Mouse (Mus musculus) midbrain, embryonic 11.5 days (tissue): Measurements from ENCODE around the gene Tead4. TPM values are rescaled to one million over a fixed set of nuclear protein-coding genes. Genes with fewer than 3 reads are reported as not detected.
"Not testable (repeated sequence)": the region's sequence is repeated elsewhere in the genome, so short reads cannot be mapped to it uniquely, and the experiment has no call there.

Experiments used
- ATAC-seq: fragments of 200-750 bp; cut with Nextera tagmentation; 2 replicates; pipeline ENCODE4 v1.8.0; 2017; ENCODE audit warnings: moderate TSS enrichment, moderate library complexity; ENCODE audit not compliant: low FRiP score
- DNase-seq: peaks from one replicate; pipeline ENCODE4 v3.0.0; 2015; ENCODE audit warnings: low spot score; ENCODE audit errors: missing footprints
- H3K27ac ChIP-seq: fragments of 300-500 bp; sonication (generic); 2 replicates; pipeline ENCODE4 v1.5.1; 2014; ENCODE audit warnings: low read depth, low read length
- H3K27me3 ChIP-seq: fragments of 300-500 bp; sonication (generic); 2 replicates; pipeline ENCODE4 v1.6.1; 2014; ENCODE audit warnings: mild to moderate bottlenecking, low read length, moderate library complexity, mixed read lengths; ENCODE audit not compliant: control insufficient read depth, insufficient read depth
- H3K36me3 ChIP-seq: fragments of 300-500 bp; sonication (generic); 2 replicates; pipeline ENCODE4 v1.6.1; 2014; ENCODE audit warnings: mild to moderate bottlenecking, low read length, moderate library complexity, mixed read lengths; ENCODE audit not compliant: control insufficient read depth, insufficient read depth
- H3K4me1 ChIP-seq: fragments of 300-500 bp; sonication (generic); 2 replicates; pipeline ENCODE4 v1.6.1; 2014; ENCODE audit warnings: low read length; ENCODE audit not compliant: control insufficient read depth, insufficient read depth
- H3K4me2 ChIP-seq: fragments of 300-500 bp; sonication (generic); 2 replicates; pipeline ENCODE4 v1.6.1; 2014; ENCODE audit warnings: mild to moderate bottlenecking, moderate library complexity
- H3K4me3 ChIP-seq: fragments of 300-500 bp; sonication (generic); 2 replicates; pipeline ENCODE4 v1.5.1; 2014; ENCODE audit warnings: low read depth, low read length
- H3K9ac ChIP-seq: fragments of 300-500 bp; sonication (generic); 2 replicates; pipeline ENCODE4 v1.6.1; 2014; ENCODE audit warnings: low read length
- H3K9me3 ChIP-seq: fragments of 300-500 bp; sonication (generic); 2 replicates; pipeline ENCODE4 v1.6.1; 2016; ENCODE audit warnings: low read length; ENCODE audit not compliant: control insufficient read depth
- WGBS: fragments of 180-500 bp; shearing (Covaris S2); extraction: QIAGEN DNeasy Blood & Tissue Kit; methylation state at CpG from one replicate; pipeline ENCODE4 v1.1.7; 2014; 5-methylcytosine and 5-hydroxymethylcytosine counted together
- polyA plus RNA-seq: library from polyadenylated mRNA; unstranded; fragments of >200 nt; fragmentation: Nextera tagmentation; extraction: Ambion mirVana; gene quantifications from 2 replicates; pipeline ENCODE4 v1.2.1, GENCODE M21; 2014

The Tead4 gene
- polyA plus RNA-seq, 1 experiment from 2014 or later: 1.7 TPM

DNA sequence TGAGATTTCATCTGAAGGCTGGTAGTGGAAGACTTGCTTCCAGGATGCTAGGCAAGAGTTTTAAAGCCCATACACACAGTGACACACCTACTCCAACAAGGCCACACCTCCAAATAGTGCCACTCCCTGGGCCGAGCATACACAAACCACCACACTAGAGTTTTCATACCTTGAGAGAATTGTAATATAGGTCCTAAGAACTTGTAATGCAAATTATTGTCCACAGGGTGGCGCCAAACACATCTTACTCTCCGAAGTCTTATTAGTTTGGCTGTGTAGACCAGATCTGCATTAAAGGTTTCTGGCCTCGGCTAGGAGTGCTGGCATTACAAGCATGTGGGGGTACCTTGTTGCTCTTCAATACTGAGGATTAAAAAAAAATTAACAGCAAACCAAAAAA lies 17.7 kb upstream of the Tead4 start:
- Histone ChIP-seq H3K4me2 (no peak overlapping the region), H3K9me3 (no peaks in the 10 kb centered on the region), H3K4me1 (no peaks in the 10 kb centered on the region), H3K36me3 (peaks cover 2% of the 10 kb centered on the region; the same call in 1 of the 2 replicates), H3K27me3 (no peaks in the 10 kb centered on the region), H3K4me3 (no peak overlapping the region), H3K9ac (no peak overlapping the region), H3K27ac (no peak overlapping the region)
- DNase-seq: peak; percentile 95
- WGBS: 14% methylated on average over 4 of the region's 4 CpGs
- peak; percentile 62; the same call in 1 of the 2 replicates for ATAC-seq

GRCm38 (mm10) chr6:128315597-128315996 lies 15.0 kb upstream of the Tead4 start:
- Histone ChIP-seq H3K36me3 (no peaks in the 10 kb centered on the region), H3K9ac (no peak overlapping the region), H3K9me3 (no peaks in the 10 kb centered on the region), H3K4me3 (no peak overlapping the region), H3K27ac (no peak overlapping the region), H3K4me2 (no peak overlapping the region), H3K4me1 (no peaks in the 10 kb centered on the region), H3K27me3 (no peaks in the 10 kb centered on the region)
- no peak for DNase-seq
- WGBS: 82% methylated on average over 8 of the region's 8 CpGs
- no peak for ATAC-seq

GRCm38 (mm10) chr6:128314796-128315195 lies 14.2 kb upstream of the Tead4 start:
- no peaks in the 10 kb centered on the region for H3K4me1 ChIP-seq

GRCm38 (mm10) chr6:128308311-128308710 lies 7.7 kb upstream of the Tead4 start:
- ATAC-seq (peak; percentile 64), DNase-seq (peak; percentile 97)
- H3K27ac ChIP-seq: no peak overlapping the region
- 26% methylated on average over 4 of the region's 4 CpGs for WGBS
- no peak overlapping the region for H3K4me3 ChIP-seq
- H3K36me3 ChIP-seq: no peaks in the 10 kb centered on the region
- no peaks in the 10 kb centered on the region for H3K9me3 ChIP-seq
- H3K4me2 ChIP-seq: no peak overlapping the region
- H3K27me3 ChIP-seq: no peaks in the 10 kb centered on the region
- no peaks in the 10 kb centered on the region for H3K4me1 ChIP-seq
- H3K9ac ChIP-seq: no peak overlapping the region

More at GRCm38 (mm10) chr6:128314796-128315195, 14.2 kb upstream of the Tead4 start:
- no peak overlapping the region for H3K4me3 ChIP-seq
- H3K27ac ChIP-seq: no peak overlapping the region
- no peak for DNase-seq
- H3K9ac ChIP-seq: no peak overlapping the region
- no peaks in the 10 kb centered on the region for H3K36me3 ChIP-seq
- H3K27me3 ChIP-seq: no peaks in the 10 kb centered on the region
- H3K4me2 ChIP-seq: no peak overlapping the region
- 88% methylated on average over 6 of the region's 6 CpGs for WGBS
- H3K9me3 ChIP-seq: no peaks in the 10 kb centered on the region
- no peak for ATAC-seq

GRCm38 (mm10) chr6:128304801-128305200 lies 4.2 kb upstream of the Tead4 start:
- H3K4me2 ChIP-seq: no peak overlapping the region
- peaks cover 2% of the 10 kb centered on the region; the same call in 1 of the 2 replicates for H3K9me3 ChIP-seq
- no peak overlapping the region for H3K27ac ChIP-seq
- H3K4me3 ChIP-seq: no peak overlapping the region
- H3K9ac ChIP-seq: no peak overlapping the region
- DNase-seq (no peak), ATAC-seq (no peak)
- peaks cover 7% of the 10 kb centered on the region for H3K4me1 ChIP-seq
- peaks cover 23% of the 10 kb centered on the region for H3K27me3 ChIP-seq
- 78% methylated on average over 4 of the region's 4 CpGs for WGBS
- no peaks in the 10 kb centered on the region for H3K36me3 ChIP-seq

GRCm38 (mm10) chr6:128302640-128303039 lies 2.0 kb upstream of the Tead4 start:
- H3K27me3 ChIP-seq: peaks cover 43% of the 10 kb centered on the region
- ATAC-seq: not testable (repeated sequence)
- WGBS: 80% methylated on average over 3 of the region's 3 CpGs

GRCm38 (mm10) chr6:128301891-128302290 lies 1.3 kb upstream of the Tead4 start:
- H3K27me3 ChIP-seq: peaks cover 47% of the 10 kb centered on the region
- peaks cover 13% of the 10 kb centered on the region for H3K4me1 ChIP-seq
- H3K9ac ChIP-seq: no peak overlapping the region
- 83% methylated on average over 3 of the region's 3 CpGs for WGBS
- no peaks in the 10 kb centered on the region for H3K36me3 ChIP-seq
- no peak for ATAC-seq
- no peak overlapping the region for H3K4me3 ChIP-seq
- peaks cover 2% of the 10 kb centered on the region; the same call in 1 of the 2 replicates for H3K9me3 ChIP-seq
- H3K4me2 ChIP-seq: no peak overlapping the region
- H3K27ac ChIP-seq: no peak overlapping the region
- DNase-seq: peak; percentile 61

More at GRCm38 (mm10) chr6:128302640-128303039, 2.0 kb upstream of the Tead4 start:
- not testable (repeated sequence) for H3K9me3 ChIP-seq, H3K36me3 ChIP-seq, DNase-seq, H3K4me3 ChIP-seq, H3K27ac ChIP-seq, H3K4me2 ChIP-seq, H3K9ac ChIP-seq
- peaks cover 13% of the 10 kb centered on the region for H3K4me1 ChIP-seq

- Histone ChIP-seq H3K4me1 (peaks cover 13% of the 10 kb centered on the region), H3K9ac (no peak overlapping the region), H3K36me3 (no peaks in the 10 kb centered on the region), H3K27me3 (peaks cover 47% of the 10 kb centered on the region), H3K9me3 (peaks cover 2% of the 10 kb centered on the region; the same call in 1 of the 2 replicates), H3K4me3 (0 out of 2 replicates have a peak overlapping the region, but pooled peaks have one; percentile 64), H3K27ac (no peak overlapping the region), H3K4me2 (no peak overlapping the region; the same call in 1 of the 2 replicates)
- WGBS: 47% methylated on average over 11 of the region's 11 CpGs
- ATAC-seq (no peak), DNase-seq (no peak)
These were observed 835 bp upstream of the Tead4 start for GRCm38 (mm10) chr6:128301458-128301857.

- Histone ChIP-seq H3K9ac (peak overlapping the region; percentile 60), H3K27me3 (peaks cover 47% of the 10 kb centered on the region), H3K4me3 (peak overlapping the region; percentile 64), H3K27ac (no peak overlapping the region), H3K9me3 (peaks cover 2% of the 10 kb centered on the region; the same call in 1 of the 2 replicates), H3K4me2 (peak overlapping the region; percentile 99), H3K36me3 (no peaks in the 10 kb centered on the region), H3K4me1 (peaks cover 13% of the 10 kb centered on the region)
- ATAC-seq (peak; percentile 43), DNase-seq (peak; percentile 88)
- under 1% methylated on average over 25 of the region's 25 CpGs for WGBS
These were observed 1.1 kb downstream of the Tead4 start for GRCm38 (mm10) chr6:128299292-128300133.
